In the genomic region with DNA sequence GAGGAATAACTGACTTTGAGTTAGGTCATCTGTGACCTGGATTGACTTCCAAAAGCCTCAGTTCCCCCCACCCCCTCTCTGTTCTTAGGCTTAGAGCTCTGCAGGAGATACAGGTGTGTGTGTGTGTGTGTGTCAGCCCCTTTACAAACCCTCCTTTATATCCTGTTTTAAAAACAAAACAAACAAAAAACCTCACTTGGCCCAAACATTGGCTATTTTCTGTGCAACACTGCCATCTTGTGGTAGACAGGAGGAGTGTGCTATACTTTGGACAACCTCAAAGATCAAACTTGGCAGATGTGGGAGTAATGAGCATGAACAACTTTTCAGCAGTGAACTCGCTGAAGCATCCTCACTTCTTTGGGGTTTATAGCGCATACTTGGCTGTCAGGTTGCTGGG, we compare ENCODE assay signal across 9 mouse cellular contexts.
DNase-seq lines count a peak whose midpoint lies in the region; ATAC-seq and TF ChIP-seq lines count a peak whose summit lies in the region.
"Had no signal": no experiment of that assay in that cellular context is flagged by ENCODE, and none has a peak within 500 bp of the region (broad histone marks: within the 10 kb centered on the region; RNA-seq: fewer than 3 reads in every experiment).

No protein-coding gene starts in this region.

- H3K9ac ChIP-seq in MEL (ENCODE audit: control insufficient read depth, low read depth, low read length, poor library complexity, severe bottlenecking): no peak overlapping the region
- H3K9ac ChIP-seq in midbrain, embryonic 15.5 days: no peak overlapping the region

- ATAC-seq in midbrain, embryonic 15.5 days (replicated peaks): peak; percentile 62; the same call in 1 of the 2 replicates
- no peak for ATAC-seq in erythroblast, adult 5-6 weeks (replicated peaks; ENCODE audit: low FRiP score, poor library complexity, severe bottlenecking)

- no peak overlapping the region for H3K4me2 ChIP-seq in midbrain, embryonic 15.5 days

- H3K36me3 ChIP-seq in MEL (ENCODE audit: control insufficient read depth in 1 of 2, insufficient read depth in 2 of 2, low read length in 2 of 2): no peaks in the 10 kb centered on the region
- H3K36me3 ChIP-seq in midbrain, embryonic 15.5 days (replicated peaks): no peaks in the 10 kb centered on the region

- 8% methylated on average over 2 of the region's 2 CpGs for WGBS in midbrain, embryonic 15.5 days

- no peaks in the 10 kb centered on the region for H3K9me3 ChIP-seq in MEL (replicated peaks; ENCODE audit: insufficient read depth, low read length)
- no peaks in the 10 kb centered on the region for H3K9me3 ChIP-seq in midbrain, embryonic 15.5 days

- TF ChIP-seq CTCF in left cerebral cortex, adult 2 months (IDR thresholded peaks at IDR 0.05): peak; percentile 83
- TF ChIP-seq CTCF in MEL (IDR thresholded peaks at IDR 0.05 in 2 of 3, conservative IDR thresholded peaks at IDR 0.05 in 1 of 3; ENCODE audit: control insufficient read depth in 1 of 3, insufficient read depth in 1 of 3, low read depth in 2 of 3, low read length in 3 of 3, poor library complexity in 1 of 3, severe bottlenecking in 1 of 3): peak; percentile 26 to 64 (median 59); a peak in 5 of 6 replicates

- no peak for TF ChIP-seq EP300 in MEL (IDR thresholded peaks at IDR 0.05; ENCODE audit: low read depth in 1 of 2, low read length in 2 of 2)

- H3K27ac ChIP-seq in left cerebral cortex, adult 2 months: no peak overlapping the region
- no peak overlapping the region for H3K27ac ChIP-seq in MEL (ENCODE audit: control insufficient read depth, low read depth, low read length)
- no peak overlapping the region for H3K27ac ChIP-seq in midbrain, embryonic 15.5 days

- H3K4me1 ChIP-seq in MEL (ENCODE audit: control insufficient read depth in 1 of 2, insufficient read depth in 2 of 2, low read length in 2 of 2): no peaks in the 10 kb centered on the region
- peaks cover 14% of the 10 kb centered on the region; the same call in 1 of the 2 replicates for H3K4me1 ChIP-seq in midbrain, embryonic 15.5 days

- peak in 1 of 2 experiments; percentile 29 for DNase-seq in left cerebral cortex, adult 2 months (ENCODE audit: extremely low spot score in 1 of 2, low spot score in 2 of 2)
- no peak for DNase-seq in left cerebral cortex, adult 11 months (ENCODE audit: low spot score)
- peak; percentile 32 for DNase-seq in MEL (ENCODE audit: low read depth, low spot score)
- DNase-seq in cerebellum, adult 18-20 months: peak; percentile 48 to 64
- peak; percentile 83 for DNase-seq in forelimb bud, embryonic 11.5 days (ENCODE audit: low read depth, low spot score)
- peak; percentile 64 to 74 for DNase-seq in kidney, postnatal 36 days

- TF ChIP-seq RAD21 in MEL (IDR thresholded peaks at IDR 0.05; ENCODE audit: low read depth, low read length): peak; percentile 64

- H3K79me2 ChIP-seq in MEL (ENCODE audit: control insufficient read depth, insufficient read depth, low read length, poor library complexity): no peaks in the 10 kb centered on the region

- intact Hi-C loops in left cerebral cortex, adult 2 months (cut with DNase I): loop anchor here (2.0 to 5.0 kb wide), 5 partner anchors 57 to 447 kb away; no protein-coding TSS in a partner anchor

- no peaks in the 10 kb centered on the region for H3K27me3 ChIP-seq in MEL (ENCODE audit: control insufficient read depth in 1 of 2, insufficient read depth in 2 of 2, low read length in 2 of 2)
- H3K27me3 ChIP-seq in midbrain, embryonic 15.5 days (replicated peaks): no peaks in the 10 kb centered on the region

- no peak for TF ChIP-seq POLR2A in MEL (IDR thresholded peaks at IDR 0.05; ENCODE audit: control insufficient read depth in 1 of 2, insufficient read depth in 1 of 2, low read depth in 1 of 2, low read length in 2 of 2, poor library complexity in 1 of 2)

- H3K4me3 ChIP-seq in left cerebral cortex, adult 2 months: no peak overlapping the region
- no peak overlapping the region for H3K4me3 ChIP-seq in MEL (ENCODE audit: control insufficient read depth in 1 of 2, insufficient read depth in 1 of 2, low read depth in 2 of 2, low read length in 2 of 2)
- H3K4me3 ChIP-seq in midbrain, embryonic 15.5 days: no peak overlapping the region
- H3K4me3 ChIP-seq: myocyte had no signal

TF ChIP-seq in MEL, 35 proteins besides CTCF, POLR2A, EP300 and RAD21:
- TF ChIP-seq NRF1 (IDR thresholded peaks at IDR 0.05; ENCODE audit: insufficient read depth, low read depth, low read length, poor library complexity, severe bottlenecking) (no peak), TCF12 (IDR thresholded peaks at IDR 0.05; ENCODE audit: low read depth, low read length) (no peak), ZNF384 (IDR thresholded peaks at IDR 0.05; ENCODE audit: low read depth, low read length) (no peak), SMC3 (IDR thresholded peaks at IDR 0.05; ENCODE audit: low read depth, low read length) (peak; percentile 43), ZC3H11A (IDR thresholded peaks at IDR 0.05; ENCODE audit: low read depth, low read length) (0 out of 2 replicates have a peak, but pooled peaks have one; percentile 10), ELF1 (IDR thresholded peaks at IDR 0.05; ENCODE audit: low read depth, low read length) (no peak)
